Mouse (Mus musculus) duodenum, adult 2 months (tissue): ENCODE data around the gene Parp16. TPM values are rescaled to one million over a fixed set of nuclear protein-coding genes. Genes with fewer than 3 reads are reported as not detected.

ENCODE experiments used
- polyA plus RNA-seq: library from polyadenylated mRNA; depleted of rRNA; stranded (reverse); fragments of >200 nt; gene quantifications from 2 replicates; pipeline ENCODE4 v1.2.3, GENCODE M21; 2012; ENCODE audit warnings: low replicate concordance; rRNA removed

Gene Parp16
- 12.6 and 13.0 TPM in 2 replicates for polyA plus RNA-seq

GRCm38 (mm10) chr9:65195053-65195452 is at the start of gene Parp16:
Gene Parp16 (plus strand): TSS chr9:65195353.

GRCm38 (mm10) chr9:65264959-65265358 is 69.8 kb downstream of the Parp16 start, which contains the start of gene Cilp:
Gene Cilp (plus strand): TSS chr9:65265180.

Other genes with a start within 250 kb of the Parp16 start
- not detected in 2 replicates for gene Slc24a1, start 243.7 kb upstream of the Parp16 start, polyA plus RNA-seq
- gene Ints14, start 234.4 kb upstream of the Parp16 start, polyA plus RNA-seq: 3.7 and 6.6 TPM in 2 replicates
- 14.7 and 17.2 TPM in 2 replicates for gene Hacd3, start 173.7 kb upstream of the Parp16 start, polyA plus RNA-seq
- gene Dpp8, start 162.9 kb upstream of the Parp16 start, polyA plus RNA-seq: 15.7 and 18.8 TPM in 2 replicates
- gene Igdcc4, start 93.9 kb upstream of the Parp16 start, polyA plus RNA-seq: 0.76 and 2.3 TPM in 2 replicates
- 0.04 TPM in 1 of 2 replicates, not detected in the other for gene Igdcc3, start 54.2 kb upstream of the Parp16 start, polyA plus RNA-seq
- gene Cilp, start 69.8 kb downstream of the Parp16 start, polyA plus RNA-seq: 0.36 and 1.6 TPM in 2 replicates
- 5.8 and 10.1 TPM in 2 replicates for gene Clpx, start 98.9 kb downstream of the Parp16 start, polyA plus RNA-seq
- gene Pdcd7, start 150.8 kb downstream of the Parp16 start, polyA plus RNA-seq: 11.4 and 20.3 TPM in 2 replicates
- 0.72 and 0.77 TPM in 2 replicates for gene Ubap1l, start 165.7 kb downstream of the Parp16 start, polyA plus RNA-seq
- 0.53 and 0.77 TPM in 2 replicates for gene Kbtbd13, start 196.3 kb downstream of the Parp16 start, polyA plus RNA-seq
- gene Rasl12, start 203.2 kb downstream of the Parp16 start, polyA plus RNA-seq: 1.3 and 2.5 TPM in 2 replicates
- gene Slc51b, start 227.6 kb downstream of the Parp16 start, polyA plus RNA-seq: 2.1 and 4.2 TPM in 2 replicates
- 2.8 and 5.3 TPM in 2 replicates for gene Mtfmt, start 240.4 kb downstream of the Parp16 start, polyA plus RNA-seq